Mouse (Mus musculus) midbrain, embryonic 10.5 days (tissue): ENCODE measurements around the gene Mob3b. TPM values are rescaled to one million over a fixed set of nuclear protein-coding genes. Genes with fewer than 3 reads are reported as not detected.

Experiments used
- DNase-seq: peaks from one replicate; pipeline ENCODE4 v3.0.0-alpha.2; 2017; ENCODE audit warnings: low spot score
- H3K27ac ChIP-seq: fragments of 300-500 bp; sonication (generic); replicated peaks from 2 replicates; pipeline ENCODE4 v1.5.1; 2016; ENCODE audit warnings: mild to moderate bottlenecking
- H3K27me3 ChIP-seq: fragments of 300-500 bp; sonication (generic); 2 replicates; pipeline ENCODE4 v1.6.1; 2016; ENCODE audit warnings: low read depth, mild to moderate bottlenecking; ENCODE audit not compliant: poor library complexity, severe bottlenecking
- H3K36me3 ChIP-seq: fragments of 300-500 bp; sonication (generic); 2 replicates; pipeline ENCODE4 v1.6.1; 2016; ENCODE audit warnings: mild to moderate bottlenecking, moderate library complexity
- H3K4me1 ChIP-seq: fragments of 300-500 bp; sonication (generic); 2 replicates; pipeline ENCODE4 v1.6.1; 2016
- H3K4me3 ChIP-seq: fragments of 300-500 bp; sonication (generic); 2 replicates; pipeline ENCODE4 v1.5.1; 2016; ENCODE audit warnings: mild to moderate bottlenecking, moderate library complexity
- H3K9me3 ChIP-seq: fragments of 300-500 bp; sonication (generic); replicated peaks from 2 replicates; pipeline ENCODE4 v1.6.1; 2016; ENCODE audit warnings: mild to moderate bottlenecking
- WGBS: fragments of 180-500 bp; shearing (Covaris S2); methylation state at CpG from one replicate; pipeline ENCODE4 v1.1.7; 2016; 5-methylcytosine and 5-hydroxymethylcytosine counted together
- polyA plus RNA-seq: library from polyadenylated mRNA; unstranded; fragments of >200 nt; fragmentation: Nextera tagmentation; extraction: Ambion mirVana; gene quantifications from 2 replicates; pipeline ENCODE4 v1.2.1, GENCODE M21; 2016

The Mob3b gene
- polyA plus RNA-seq, 1 experiment from 2014 or later = 19.8 TPM

DNA sequence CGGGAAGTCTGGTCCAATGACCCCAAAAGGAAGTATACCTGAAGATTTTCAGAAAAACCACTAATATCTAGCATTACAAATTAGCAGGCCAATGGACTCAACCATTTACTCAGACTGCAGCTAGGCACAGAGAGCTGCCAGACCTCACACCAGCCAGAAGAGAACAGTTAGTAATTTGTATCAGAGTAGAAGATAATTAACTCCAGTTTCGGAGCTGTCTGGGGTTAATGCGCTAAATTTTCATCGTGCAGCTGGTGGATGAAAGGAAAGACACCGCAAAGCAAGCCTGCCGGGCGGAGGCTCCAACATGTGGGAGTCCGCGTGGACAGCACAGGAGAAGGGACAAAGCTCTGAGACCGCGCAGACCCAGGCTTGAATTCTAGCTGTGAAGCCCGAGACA is 36.2 kb downstream of the Mob3b start:
- H3K27ac ChIP-seq = peak overlapping the region; percentile 61
- DNase-seq = no peak

DNA sequence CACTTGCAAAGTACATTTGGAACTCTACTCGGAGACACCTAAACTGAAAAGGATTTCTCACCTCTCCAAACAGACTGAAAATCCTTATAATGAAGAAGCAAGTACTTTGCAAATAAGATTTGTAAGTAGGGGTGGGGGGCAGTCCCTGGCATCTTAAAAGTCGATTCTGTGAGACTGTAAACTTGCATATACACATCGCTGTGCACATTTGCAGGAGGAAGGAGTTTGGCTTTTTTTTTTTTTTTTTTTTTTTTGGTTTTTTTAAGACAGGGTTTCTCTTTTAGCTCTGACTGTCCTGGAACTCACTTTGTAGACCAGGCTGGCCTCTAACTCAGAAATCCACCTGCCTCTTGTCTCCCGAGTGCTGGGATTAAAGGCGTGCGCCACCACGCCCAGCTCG is 36.7 kb downstream of the Mob3b start:
- no peak overlapping the region for H3K4me3 ChIP-seq
- peaks cover 75% of the 10 kb centered on the region for H3K4me1 ChIP-seq
- H3K27ac ChIP-seq = no peak overlapping the region
- no peaks in the 10 kb centered on the region for H3K36me3 ChIP-seq
- WGBS = 89% methylated on average over 8 of the region's 8 CpGs
- no peaks in the 10 kb centered on the region for H3K9me3 ChIP-seq
- DNase-seq = no peak
- no peaks in the 10 kb centered on the region for H3K27me3 ChIP-seq

More for the DNA sequence above, 36.2 kb downstream of the Mob3b start:
- H3K27me3 ChIP-seq = no peaks in the 10 kb centered on the region
- H3K36me3 ChIP-seq = no peaks in the 10 kb centered on the region
- peak overlapping the region; percentile 7; the same call in 1 of the 2 replicates for H3K4me3 ChIP-seq
- H3K4me1 ChIP-seq = peaks cover 75% of the 10 kb centered on the region
- no peaks in the 10 kb centered on the region for H3K9me3 ChIP-seq
- 62% methylated on average over 12 of the region's 12 CpGs for WGBS

DNA sequence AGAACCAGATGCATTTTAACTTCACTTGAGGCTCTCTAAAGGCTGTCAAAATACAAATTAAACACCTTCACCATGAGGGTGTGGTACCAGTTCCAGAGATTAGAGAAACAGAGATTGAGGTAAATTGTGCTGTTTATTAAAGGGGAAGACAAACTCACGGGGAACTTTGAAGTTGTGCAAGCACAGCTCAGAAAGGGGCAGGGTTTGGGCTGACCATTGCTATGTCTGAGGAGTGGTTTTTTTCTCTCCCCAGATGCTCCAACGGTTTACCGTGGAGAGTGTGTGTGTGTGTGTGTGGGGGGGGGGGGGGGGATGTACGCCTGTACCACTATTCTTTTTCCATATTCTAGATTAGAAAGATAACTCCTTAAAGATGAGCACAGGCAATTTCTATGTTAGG is 37.1 kb downstream of the Mob3b start:
- no peaks in the 10 kb centered on the region for H3K36me3 ChIP-seq
- H3K27ac ChIP-seq = no peak overlapping the region
- no peak for DNase-seq
- no peaks in the 10 kb centered on the region for H3K9me3 ChIP-seq
- H3K4me3 ChIP-seq = no peak overlapping the region
- peaks cover 75% of the 10 kb centered on the region for H3K4me1 ChIP-seq
- no peaks in the 10 kb centered on the region for H3K27me3 ChIP-seq
- WGBS = 78% methylated on average over 4 of the region's 4 CpGs

DNA sequence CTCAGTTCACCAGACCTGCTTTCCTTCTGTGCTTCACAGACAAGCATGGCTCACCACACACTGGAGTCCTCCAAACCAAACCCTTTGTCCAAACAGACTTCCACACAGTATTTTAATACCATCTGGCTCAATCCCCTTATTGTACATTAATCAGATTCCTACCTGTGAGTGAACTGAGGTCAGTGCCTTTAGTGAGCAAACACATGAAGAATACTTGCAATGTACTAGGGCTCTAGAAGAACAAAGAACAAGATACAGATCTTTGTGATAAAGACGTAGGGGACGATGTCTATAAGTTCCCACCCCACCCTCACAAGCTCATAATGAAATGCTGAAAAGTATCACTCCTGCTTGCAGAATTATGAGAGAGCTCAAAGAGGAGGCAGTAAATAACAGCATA is 38.4 kb downstream of the Mob3b start:
- 87% methylated on average over 2 of the region's 2 CpGs for WGBS
- no peaks in the 10 kb centered on the region for H3K36me3 ChIP-seq
- peaks cover 74% of the 10 kb centered on the region for H3K4me1 ChIP-seq
- H3K27ac ChIP-seq = no peak overlapping the region
- no peaks in the 10 kb centered on the region for H3K9me3 ChIP-seq
- no peak overlapping the region for H3K4me3 ChIP-seq
- no peaks in the 10 kb centered on the region for H3K27me3 ChIP-seq
- DNase-seq = no peak

DNA sequence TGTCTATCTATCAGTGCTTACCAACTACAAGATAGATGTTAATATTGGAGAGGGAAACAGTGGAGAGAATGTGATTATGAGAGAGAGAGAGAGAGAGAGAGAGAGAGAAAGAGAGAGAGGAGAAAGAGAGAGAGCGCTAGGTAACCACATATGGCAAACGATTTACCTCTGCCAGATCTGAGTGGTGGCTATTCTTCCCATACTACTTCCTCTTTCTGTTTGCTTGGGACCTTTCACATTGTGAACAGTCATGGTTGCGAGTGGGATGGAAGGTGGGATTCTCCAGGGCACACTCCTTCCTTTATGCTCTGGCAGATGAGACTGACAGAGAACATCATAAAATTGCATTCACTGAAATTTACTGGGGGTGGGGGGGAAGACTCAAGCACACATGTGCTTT is 40.1 kb downstream of the Mob3b start:
- DNase-seq = no peak
- no peak overlapping the region for H3K4me3 ChIP-seq
- H3K4me1 ChIP-seq = peaks cover 71% of the 10 kb centered on the region
- H3K27me3 ChIP-seq = no peaks in the 10 kb centered on the region
- H3K36me3 ChIP-seq = 0 out of 2 replicates have a peak, but pooled peaks cover 6% of the 10 kb centered on the region
- no peaks in the 10 kb centered on the region for H3K9me3 ChIP-seq
- WGBS = 90% methylated on average over 3 of the region's 3 CpGs
- H3K27ac ChIP-seq = no peak overlapping the region

DNA sequence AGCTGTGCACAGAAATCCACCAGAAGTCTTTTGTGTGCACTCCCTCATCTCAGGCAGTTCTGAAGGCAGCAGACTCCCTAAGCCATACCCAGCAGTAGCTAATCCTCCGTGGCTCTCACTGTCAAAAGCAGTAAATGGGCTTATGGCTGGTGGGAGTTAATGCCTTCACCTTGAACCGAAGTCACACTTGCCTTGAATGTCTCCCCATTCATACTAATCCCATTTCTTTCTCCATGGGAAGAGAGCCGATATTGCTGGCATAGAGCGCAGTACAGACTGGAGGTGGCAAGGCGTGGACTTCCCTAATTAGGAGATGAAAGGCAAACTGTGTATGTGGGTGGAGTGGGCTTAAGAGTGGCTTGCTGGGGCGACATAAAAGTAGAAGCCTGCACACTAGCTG is 41.4 kb downstream of the Mob3b start:
- H3K27me3 ChIP-seq = no peaks in the 10 kb centered on the region
- peaks cover 11% of the 10 kb centered on the region; the same call in 1 of the 2 replicates for H3K36me3 ChIP-seq
- no peaks in the 10 kb centered on the region for H3K9me3 ChIP-seq
- H3K4me3 ChIP-seq = no peak overlapping the region
- DNase-seq = peak; percentile 54
- H3K4me1 ChIP-seq = peaks cover 59% of the 10 kb centered on the region
- 29% methylated on average over 6 of the region's 6 CpGs for WGBS
- H3K27ac ChIP-seq = peak overlapping the region; percentile 39; the same call in 1 of the 2 replicates

DNA sequence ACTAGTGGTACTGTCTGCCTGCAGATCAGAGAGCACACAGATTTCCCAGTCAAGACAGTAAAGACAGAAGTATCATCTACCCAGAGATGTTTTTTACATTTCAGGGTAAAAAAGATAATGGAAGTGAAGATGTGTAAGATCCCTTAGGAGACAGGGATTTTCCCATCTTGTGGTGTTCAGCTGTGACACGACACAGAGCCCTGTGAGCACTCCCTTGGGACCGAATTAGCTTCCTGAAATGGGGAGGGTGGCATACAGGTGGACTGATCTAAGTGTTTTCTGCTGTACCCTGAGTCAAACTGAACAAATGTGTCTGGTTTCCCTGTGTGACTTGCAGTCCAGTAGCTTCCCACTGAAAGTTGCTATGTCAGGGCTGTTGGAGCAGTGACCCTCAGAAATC is 42.3 kb downstream of the Mob3b start:
- no peak for DNase-seq
- WGBS = 81% methylated on average over 2 of the region's 2 CpGs
- peaks cover 50% of the 10 kb centered on the region for H3K4me1 ChIP-seq
- no peaks in the 10 kb centered on the region for H3K9me3 ChIP-seq
- no peak overlapping the region for H3K4me3 ChIP-seq
- peaks cover 16% of the 10 kb centered on the region; the same call in 1 of the 2 replicates for H3K36me3 ChIP-seq
- H3K27me3 ChIP-seq = no peaks in the 10 kb centered on the region
- H3K27ac ChIP-seq = peak overlapping the region; percentile 39; the same call in 1 of the 2 replicates

DNA sequence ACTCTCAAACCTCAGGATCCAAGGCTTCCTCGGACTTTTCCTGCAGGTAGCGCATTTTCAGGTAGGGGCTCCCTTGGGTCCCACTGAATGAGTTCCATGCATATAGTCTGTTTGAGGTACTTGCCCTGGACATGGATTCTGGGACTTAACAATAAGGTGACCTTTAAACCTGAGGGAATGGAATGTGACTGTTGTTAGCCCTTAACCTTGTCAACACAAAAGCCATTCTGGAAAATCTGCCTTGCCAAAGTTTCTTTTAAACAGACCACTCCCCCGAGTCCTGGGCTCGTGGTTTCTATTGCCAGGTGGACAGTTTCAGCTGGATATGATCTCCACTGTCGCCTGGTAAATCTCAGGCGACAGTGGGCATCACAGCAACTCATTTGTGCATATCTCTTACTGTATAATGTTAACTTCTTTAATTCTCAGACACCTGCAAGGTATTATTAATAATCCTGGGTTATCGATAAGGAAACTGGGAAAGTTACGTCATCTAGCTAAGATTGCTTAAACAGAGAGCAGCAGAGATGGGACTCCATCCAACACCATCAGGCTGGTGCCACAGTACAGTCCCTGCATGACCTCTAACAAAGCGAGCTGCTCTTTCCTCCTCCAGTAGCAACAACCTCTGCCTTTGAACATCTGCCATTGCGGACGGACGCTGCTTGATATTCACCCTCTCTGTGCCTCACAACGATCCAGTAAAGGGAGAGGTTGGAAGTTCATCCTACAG is 43.6 kb downstream of the Mob3b start:
- Histone ChIP-seq H3K4me3 (no peak overlapping the region), H3K27me3 (no peaks in the 10 kb centered on the region), H3K4me1 (peaks cover 50% of the 10 kb centered on the region), H3K27ac (peak overlapping the region; percentile 33; the same call in 1 of the 2 replicates), H3K9me3 (no peaks in the 10 kb centered on the region; the same call in 1 of the 2 replicates), H3K36me3 (peaks cover 21% of the 10 kb centered on the region; the same call in 1 of the 2 replicates)
- DNase-seq = no peak
- 82% methylated on average over 13 of the region's 13 CpGs for WGBS

DNA sequence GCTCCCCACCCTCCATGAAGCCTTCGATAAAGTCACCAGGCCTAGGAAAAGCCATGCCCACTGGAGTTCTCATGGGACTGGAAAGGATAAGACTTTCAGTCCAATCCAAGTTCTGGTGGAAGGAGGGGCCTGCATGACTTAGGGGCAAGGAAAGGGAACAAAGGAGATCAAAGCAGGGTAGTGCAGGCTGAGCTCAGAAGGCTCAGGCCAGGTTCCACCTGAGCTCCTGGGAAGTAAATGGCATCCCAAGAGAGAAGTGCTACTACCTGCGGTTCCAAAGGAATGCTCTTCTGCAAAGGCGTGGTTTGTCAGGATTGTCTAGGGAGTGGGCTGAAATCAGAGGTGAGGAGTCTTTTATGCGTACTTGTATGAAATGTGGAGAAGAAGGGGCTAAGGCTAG is 44.8 kb downstream of the Mob3b start:
- DNase-seq = no peak
- 0 out of 2 replicates have a peak overlapping the region, but pooled peaks have one; percentile 9 for H3K27ac ChIP-seq
- WGBS = 88% methylated on average over 4 of the region's 4 CpGs
- peaks cover 30% of the 10 kb centered on the region for H3K36me3 ChIP-seq
- no peaks in the 10 kb centered on the region; the same call in 1 of the 2 replicates for H3K9me3 ChIP-seq
- no peak overlapping the region for H3K4me3 ChIP-seq
- no peaks in the 10 kb centered on the region for H3K27me3 ChIP-seq
- peaks cover 47% of the 10 kb centered on the region for H3K4me1 ChIP-seq

DNA sequence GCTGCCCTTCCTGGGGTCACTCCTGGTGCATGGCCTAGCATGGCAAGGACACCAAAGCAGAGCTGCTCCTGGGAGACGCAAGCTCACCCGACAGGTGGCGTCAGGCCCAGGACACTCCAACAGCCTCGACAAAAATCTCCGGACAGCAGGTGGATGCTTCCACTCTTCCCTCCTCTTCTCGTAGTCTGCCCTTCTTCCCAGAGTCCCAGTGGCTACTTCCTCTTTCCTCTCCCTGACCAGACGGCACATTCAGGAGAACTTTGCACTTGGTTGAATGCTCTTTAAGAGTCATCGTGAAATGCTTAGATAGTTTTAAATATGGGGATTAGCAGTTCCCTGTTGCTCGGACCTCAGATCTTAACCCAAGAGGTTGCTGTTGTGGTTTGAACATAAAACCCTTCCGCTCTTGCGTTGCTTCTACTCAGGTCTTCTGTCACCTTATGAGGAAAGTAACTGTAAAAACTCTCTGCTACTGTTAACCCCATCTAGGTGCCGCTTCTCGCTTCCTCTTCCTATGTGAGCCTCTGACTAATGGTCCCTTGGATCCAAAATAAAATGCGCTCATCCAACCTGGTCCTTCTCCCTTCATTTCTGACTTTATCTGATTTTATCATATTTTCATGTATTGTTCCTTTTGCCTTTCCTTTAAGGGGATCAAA is 52.0 kb downstream of the Mob3b start:
- no peak for DNase-seq
- 77% methylated on average over 14 of the region's 14 CpGs for WGBS
- H3K27me3 ChIP-seq = no peaks in the 10 kb centered on the region
- no peak overlapping the region for H3K27ac ChIP-seq
- H3K36me3 ChIP-seq = peaks cover 15% of the 10 kb centered on the region
- H3K9me3 ChIP-seq = no peaks in the 10 kb centered on the region; the same call in 1 of the 2 replicates
- no peak overlapping the region for H3K4me3 ChIP-seq
- H3K4me1 ChIP-seq = peaks cover 26% of the 10 kb centered on the region

DNA sequence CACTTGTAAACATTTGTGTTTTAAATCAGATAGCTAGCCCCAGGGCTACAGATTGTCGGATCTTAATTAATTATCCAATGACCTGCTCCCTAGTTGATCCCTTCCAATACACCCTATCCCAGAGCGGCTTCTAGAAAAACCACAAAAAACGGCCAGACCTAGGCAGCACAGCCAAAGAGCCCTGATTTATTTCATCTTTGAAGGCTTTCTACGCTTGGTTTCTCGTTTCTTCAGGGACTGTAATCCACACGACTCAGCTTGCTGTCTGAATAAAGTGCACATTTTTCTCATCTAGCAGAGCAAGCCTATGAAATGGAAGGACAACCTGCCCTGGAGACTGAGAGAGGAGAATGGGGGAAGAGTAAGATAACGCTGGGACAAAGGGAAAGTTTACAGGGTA is 56.1 kb downstream of the Mob3b start:
- no peak overlapping the region for H3K27ac ChIP-seq
- WGBS = 51% methylated on average over 7 of the region's 7 CpGs
- H3K4me1 ChIP-seq = peaks cover 54% of the 10 kb centered on the region
- H3K36me3 ChIP-seq = peaks cover 3% of the 10 kb centered on the region; the same call in 1 of the 2 replicates
- H3K27me3 ChIP-seq = no peaks in the 10 kb centered on the region
- H3K9me3 ChIP-seq = no peaks in the 10 kb centered on the region
- no peak for DNase-seq
- no peak overlapping the region for H3K4me3 ChIP-seq

DNA sequence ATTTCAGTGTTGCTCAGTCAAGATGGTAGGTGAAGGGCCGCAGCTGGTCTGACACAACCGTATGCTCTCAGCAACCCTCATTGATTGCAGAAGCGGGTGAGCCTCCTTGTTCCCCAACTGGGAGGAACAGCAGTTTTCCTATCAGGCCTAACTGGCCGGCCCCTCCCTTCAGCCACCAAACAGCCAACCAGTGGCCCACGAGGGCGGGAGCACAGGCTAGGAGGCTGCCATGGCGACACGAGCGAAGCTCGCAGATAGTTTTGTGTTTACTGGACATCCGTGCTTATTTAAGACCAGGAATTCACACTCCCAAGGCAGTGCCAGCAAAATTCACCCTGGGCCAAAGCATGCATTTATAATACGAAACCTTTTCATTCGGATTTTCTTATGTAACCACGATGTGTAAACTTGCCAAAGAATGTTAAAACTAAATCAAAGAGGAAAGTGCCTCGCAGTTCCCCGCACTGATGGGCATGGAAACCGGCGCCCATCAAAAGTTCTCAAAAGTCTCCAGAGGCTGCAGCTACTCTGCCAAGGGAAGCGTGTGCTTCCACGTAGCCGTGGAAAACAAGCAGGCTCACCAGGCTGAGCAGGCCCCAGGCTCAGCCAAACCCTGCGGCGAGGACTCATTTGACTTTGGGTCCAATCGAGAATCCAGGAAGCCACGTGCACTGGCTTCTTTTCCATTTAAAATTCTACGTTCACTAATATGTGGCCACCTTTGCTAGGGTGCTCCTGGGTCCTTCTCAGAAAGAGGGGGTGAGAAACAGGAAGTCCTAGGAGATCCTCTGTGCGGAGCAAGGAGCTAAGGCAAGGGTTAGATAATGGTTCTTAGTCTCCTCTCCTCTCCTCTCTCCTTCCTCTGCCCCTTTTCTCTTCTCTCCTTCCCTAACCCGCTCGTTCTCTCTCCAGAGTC is 57.2 kb downstream of the Mob3b start:
- H3K9me3 ChIP-seq = no peaks in the 10 kb centered on the region
- 10% methylated on average over 29 of the region's 29 CpGs for WGBS
- H3K27ac ChIP-seq = peak overlapping the region; percentile 75
- H3K36me3 ChIP-seq = peaks cover 3% of the 10 kb centered on the region; the same call in 1 of the 2 replicates
- H3K4me3 ChIP-seq = peak overlapping the region; percentile 49
- H3K4me1 ChIP-seq = peaks cover 51% of the 10 kb centered on the region
- H3K27me3 ChIP-seq = no peaks in the 10 kb centered on the region
- peak; percentile 88 for DNase-seq
